Mouse (Mus musculus) bone marrow, adult 2 months (tissue): ENCODE results near the gene Crebl2.

Source experiments
- CTCF ChIP-seq: fragments of 200-500 bp; IDR thresholded peaks from 2 replicates; pipeline ENCODE4 v1.5.1; 2011; ENCODE audit warnings: low read length, control low read depth; ENCODE audit not compliant: control insufficient read depth, insufficient read depth
- POLR2A ChIP-seq: fragments of 200-500 bp; IDR thresholded peaks from 2 replicates; pipeline ENCODE4 v1.6.1; 2011; ENCODE audit warnings: low read depth, mild to moderate bottlenecking, control low read depth, low read length, borderline replicate concordance; ENCODE audit not compliant: control insufficient read depth

GRCm38 (mm10) chr6:134855926-134856325 is 26.0 kb downstream of the Crebl2 start:
- TF ChIP-seq CTCF (no peak), POLR2A (no peak)
